Mouse (Mus musculus): Measurements from ENCODE around the gene Ube2k.

Gene Ube2k

GRCm38 (mm10) chr5:65538829-65539228, 1.8 kb downstream of the Ube2k start:
- DNase-seq: no peak

GRCm38 (mm10) chr5:65539786-65540185, 2.8 kb downstream of the Ube2k start:
- DNase-seq: no peak

- DNase-seq: no peak
Measured at GRCm38 (mm10) chr5:65541889-65542288, 4.9 kb downstream of the Ube2k start.

- no peak for DNase-seq
Measured at GRCm38 (mm10) chr5:65543491-65543890, 6.5 kb downstream of the Ube2k start.

GRCm38 (mm10) chr5:65544616-65545015, 7.6 kb downstream of the Ube2k start:
- DNase-seq: no peak

GRCm38 (mm10) chr5:65549677-65550076, 12.6 kb downstream of the Ube2k start:
- no peak for DNase-seq

- DNase-seq: no peak
Measured at GRCm38 (mm10) chr5:65557109-65557508, 20.1 kb downstream of the Ube2k start.

- DNase-seq: peak; percentile 28
Measured at GRCm38 (mm10) chr5:65561125-65561893, 24.3 kb downstream of the Ube2k start.

GRCm38 (mm10) chr5:65565486-65565885, 28.5 kb downstream of the Ube2k start:
- no peak for DNase-seq

- no peak for DNase-seq
Measured at GRCm38 (mm10) chr5:65574876-65575275, 37.8 kb downstream of the Ube2k start.

- no peak for DNase-seq
Measured at GRCm38 (mm10) chr5:65575896-65576295, 38.9 kb downstream of the Ube2k start.

GRCm38 (mm10) chr5:65578545-65578944, 41.5 kb downstream of the Ube2k start:
- DNase-seq: no peak

GRCm38 (mm10) chr5:65586291-65586690, 49.3 kb downstream of the Ube2k start:
- DNase-seq: no peak

- no peak for DNase-seq
Measured at GRCm38 (mm10) chr5:65590199-65590598, 53.2 kb downstream of the Ube2k start.

GRCm38 (mm10) chr5:65592421-65592820, 55.4 kb downstream of the Ube2k start:
- no peak for DNase-seq

- no peak for DNase-seq
Measured at GRCm38 (mm10) chr5:65599681-65600080, 62.6 kb downstream of the Ube2k start.

- DNase-seq: no peak
Measured at GRCm38 (mm10) chr5:65606820-65607219, 69.8 kb downstream of the Ube2k start.

GRCm38 (mm10) chr5:65609769-65610168, 72.7 kb downstream of the Ube2k start:
- DNase-seq: no peak

- no peak for DNase-seq
Measured at GRCm38 (mm10) chr5:65610541-65610940, 73.5 kb downstream of the Ube2k start.

- no peak for DNase-seq
Measured at GRCm38 (mm10) chr5:65613152-65613924, 76.3 kb downstream of the Ube2k start.

GRCm38 (mm10) chr5:65624340-65624739, 87.3 kb downstream of the Ube2k start:
- DNase-seq: no peak

- DNase-seq: no peak
Measured at GRCm38 (mm10) chr5:65638896-65639295, 101.9 kb downstream of the Ube2k start.

Measured in cerebellum, adult 8-10 months (tissue).